1 mouse cellular context compared by ENCODE assay signal in the genomic region with DNA sequence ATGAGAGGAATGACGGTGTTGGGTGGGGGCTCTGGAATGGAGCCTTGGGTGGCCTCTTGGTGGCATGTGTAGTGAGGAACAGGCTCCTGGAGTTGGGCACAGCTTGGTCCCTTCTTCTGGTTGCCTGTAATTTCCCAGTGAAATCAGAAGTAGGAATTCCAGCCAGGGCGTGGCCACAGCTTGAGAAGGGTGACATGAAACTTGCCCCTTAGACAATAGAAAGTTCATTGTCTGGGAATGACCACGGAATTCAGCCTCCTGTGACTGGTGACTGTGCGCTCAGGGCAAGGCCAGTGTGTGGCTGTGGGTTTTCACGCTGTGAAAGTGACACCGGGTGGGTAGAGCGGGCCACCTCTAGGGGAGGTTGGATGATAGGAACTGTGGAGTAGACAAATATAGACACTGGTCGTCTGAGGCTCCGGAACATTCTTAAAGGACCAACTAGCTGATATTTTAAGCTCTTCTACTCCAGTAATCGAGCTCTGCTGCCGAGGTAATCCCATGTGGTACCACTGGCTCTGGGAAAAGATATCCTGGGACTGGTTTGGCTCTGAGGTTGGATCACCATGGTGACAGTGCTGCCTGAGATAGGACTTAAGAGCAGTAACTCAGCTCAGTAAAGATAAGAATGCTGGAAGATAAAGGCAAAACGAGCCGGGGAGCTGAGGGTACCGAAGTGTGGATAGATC.
TF ChIP-seq lines count a peak whose summit lies in the region.

No protein-coding gene starts in this region.

TF ChIP-seq in MEL, 35 proteins besides CTCF, POLR2A, EP300 and RAD21:
- no peak for TF ChIP-seq KAT2A (conservative IDR thresholded peaks at IDR 0.05; ENCODE audit: low read depth, low read length)
- TF ChIP-seq MAZ (IDR thresholded peaks at IDR 0.05; ENCODE audit: low read depth, low read length) = no peak
- TF ChIP-seq USF2 (IDR thresholded peaks at IDR 0.05; ENCODE audit: borderline replicate concordance in 1 of 2, insufficient read depth in 1 of 2, low read depth in 1 of 2, low read length in 2 of 2) = no peak
- TF ChIP-seq POLR2AphosphoS2 (IDR thresholded peaks at IDR 0.05; ENCODE audit: low read length) = no peak
- TF ChIP-seq UBTF (IDR thresholded peaks at IDR 0.05; ENCODE audit: borderline replicate concordance, insufficient read depth, low read depth, low read length) = no peak
- TF ChIP-seq E2F4 (IDR thresholded peaks at IDR 0.05; ENCODE audit: borderline replicate concordance, low read depth, low read length) = no peak
- TF ChIP-seq ZKSCAN1 (IDR thresholded peaks at IDR 0.05; ENCODE audit: low read depth, low read length) = no peak
- no peak for TF ChIP-seq JUND (IDR thresholded peaks at IDR 0.05; ENCODE audit: low read depth, low read length)
- no peak for TF ChIP-seq MAFK (IDR thresholded peaks at IDR 0.05; ENCODE audit: borderline replicate concordance, low read depth, low read length)
- peak; percentile 63 for TF ChIP-seq GATA1 (IDR thresholded peaks at IDR 0.05; ENCODE audit: low read depth, low read length)
- 0 out of 2 replicates have a peak, but pooled peaks have one; percentile 20 for TF ChIP-seq TCF12 (IDR thresholded peaks at IDR 0.05; ENCODE audit: low read depth, low read length)
- no peak for TF ChIP-seq MYC (IDR thresholded peaks at IDR 0.05; ENCODE audit: low read depth, low read length)
- TF ChIP-seq ZMIZ1 (IDR thresholded peaks at IDR 0.05; ENCODE audit: low read depth, low read length) = no peak
- 0 out of 2 replicates have a peak, but pooled peaks have one; percentile 10 for TF ChIP-seq ETS1 (IDR thresholded peaks at IDR 0.05; ENCODE audit: low read depth, low read length)
- TF ChIP-seq BHLHE40 (IDR thresholded peaks at IDR 0.05; ENCODE audit: borderline replicate concordance, low read depth, low read length) = no peak
- TF ChIP-seq CHD2 (IDR thresholded peaks at IDR 0.05; ENCODE audit: low read length) = no peak
TF ChIP-seq in MEL: peak in this region for 3.
